Mouse (Mus musculus) testis, adult 2 months (tissue): Measurements from ENCODE around the gene Uevld. TPM values are rescaled to one million over a fixed set of nuclear protein-coding genes. Genes with fewer than 3 reads are reported as not detected.

Experiments used
- H3K27ac ChIP-seq: fragments of 200-500 bp; 2 replicates; pipeline ENCODE4 v1.5.1; 2012; ENCODE audit warnings: low read depth, low read length; ENCODE audit not compliant: control insufficient read depth, insufficient read depth
- H3K27me3 ChIP-seq: fragments of 200-500 bp; 2 replicates; pipeline ENCODE4 v1.6.1; 2012; ENCODE audit warnings: mild to moderate bottlenecking, low read length, moderate library complexity; ENCODE audit not compliant: control insufficient read depth, insufficient read depth
- H3K36me3 ChIP-seq: fragments of 200-500 bp; 2 replicates; pipeline ENCODE4 v1.6.1; 2012; ENCODE audit warnings: mild to moderate bottlenecking, low read length; ENCODE audit not compliant: control insufficient read depth, insufficient read depth
- H3K4me1 ChIP-seq: fragments of 200-500 bp; 2 replicates; pipeline ENCODE4 v1.6.1; 2012; ENCODE audit warnings: low read length; ENCODE audit not compliant: control insufficient read depth, insufficient read depth
- H3K4me3 ChIP-seq: fragments of 200-500 bp; 2 replicates; pipeline ENCODE4 v1.5.1; 2012; ENCODE audit warnings: low read depth, mild to moderate bottlenecking, low read length, moderate library complexity, mixed read lengths; ENCODE audit not compliant: control insufficient read depth
- CTCF ChIP-seq: fragments of 200-500 bp; IDR thresholded peaks from 2 replicates; pipeline ENCODE4 v1.5.1; 2012; ENCODE audit warnings: low read depth, mild to moderate bottlenecking, inconsistent platforms, low read length, moderate library complexity; ENCODE audit not compliant: control insufficient read depth, insufficient read depth, insufficient replicate concordance
- POLR2A ChIP-seq: fragments of 200-500 bp; IDR thresholded peaks from 2 replicates; pipeline ENCODE4 v1.6.1; 2012; ENCODE audit warnings: low read depth, mild to moderate bottlenecking, inconsistent platforms, low read length, moderate library complexity; ENCODE audit not compliant: control insufficient read depth
- polyA plus RNA-seq: library from polyadenylated mRNA; depleted of rRNA; stranded (reverse); fragments of >200 nt; gene quantifications from 2 replicates; pipeline ENCODE4 v1.2.3, GENCODE M21; 2012

The Uevld gene
- polyA plus RNA-seq, 1 experiment, result 2.9 TPM

- TF ChIP-seq CTCF, result no peak
- no peaks in the 10 kb centered on the region for H3K36me3 ChIP-seq
- H3K4me3 ChIP-seq, result no peak overlapping the region
- peaks cover 4% of the 10 kb centered on the region; the same call in 1 of the 2 replicates for H3K4me1 ChIP-seq
- H3K27me3 ChIP-seq, result no peaks in the 10 kb centered on the region
- no peak overlapping the region for H3K27ac ChIP-seq
Measured at GRCm38 (mm10) chr7:46922075-46922474, 36.3 kb downstream of the Uevld start.

DNA sequence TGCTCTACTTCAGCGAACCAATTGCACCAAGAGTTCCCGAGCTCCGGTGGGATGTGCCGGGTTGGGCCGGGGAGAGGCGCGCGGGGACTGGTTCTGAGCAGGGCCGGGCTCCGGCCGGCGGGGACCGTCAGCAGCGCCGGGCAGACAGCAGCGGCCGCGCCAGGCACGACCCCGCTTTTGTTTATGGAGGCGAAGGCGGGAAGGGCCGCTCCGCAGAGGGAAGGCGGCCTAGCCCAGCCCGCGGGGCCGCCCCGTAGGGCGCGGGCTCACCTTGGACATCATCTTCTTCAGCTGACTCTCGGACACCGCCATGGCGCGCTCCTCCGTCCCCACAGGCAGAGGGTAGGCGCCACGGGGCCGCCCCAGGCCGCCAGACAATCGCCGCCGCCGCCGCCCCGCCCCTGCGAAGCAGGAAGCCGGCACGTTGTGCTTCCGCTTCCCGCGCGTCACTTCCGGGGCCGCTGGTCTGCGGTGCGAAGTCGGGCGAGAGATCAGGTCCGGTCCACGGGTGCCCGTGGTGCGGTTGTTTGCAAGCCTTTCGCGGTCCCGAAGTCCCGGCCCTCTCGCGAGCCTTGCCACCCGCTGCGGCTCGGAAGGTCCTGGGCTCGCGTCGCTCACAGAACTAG is 38.7 kb downstream of the Uevld start, which contains the start of gene Tsg101:
TSS of gene Tsg101 (minus strand) at position 419 of the 626 bp plus-strand sequence.
- peak within 1 kb of the TSS; percentile 98 for H3K27ac ChIP-seq
- H3K4me1 ChIP-seq, result peaks cover 4% of the 10 kb centered on the region; the same call in 1 of the 2 replicates
- TF ChIP-seq POLR2A, result peak; percentile 94
- no peak for TF ChIP-seq CTCF
- peak within 1 kb of the TSS; percentile 100 for H3K4me3 ChIP-seq
- H3K36me3 ChIP-seq, result no peaks in the 10 kb centered on the region
- no peaks in the 10 kb centered on the region for H3K27me3 ChIP-seq

- peak overlapping the region; percentile 42; the same call in 1 of the 2 replicates for H3K27ac ChIP-seq
- H3K4me1 ChIP-seq, result peaks cover 4% of the 10 kb centered on the region; the same call in 1 of the 2 replicates
- H3K27me3 ChIP-seq, result no peaks in the 10 kb centered on the region
- no peak for TF ChIP-seq CTCF
- no peak for TF ChIP-seq POLR2A
- H3K36me3 ChIP-seq, result no peaks in the 10 kb centered on the region
- H3K4me3 ChIP-seq, result peak overlapping the region; percentile 100
Measured at GRCm38 (mm10) chr7:46918678-46919371, 39.5 kb downstream of the Uevld start.

DNA sequence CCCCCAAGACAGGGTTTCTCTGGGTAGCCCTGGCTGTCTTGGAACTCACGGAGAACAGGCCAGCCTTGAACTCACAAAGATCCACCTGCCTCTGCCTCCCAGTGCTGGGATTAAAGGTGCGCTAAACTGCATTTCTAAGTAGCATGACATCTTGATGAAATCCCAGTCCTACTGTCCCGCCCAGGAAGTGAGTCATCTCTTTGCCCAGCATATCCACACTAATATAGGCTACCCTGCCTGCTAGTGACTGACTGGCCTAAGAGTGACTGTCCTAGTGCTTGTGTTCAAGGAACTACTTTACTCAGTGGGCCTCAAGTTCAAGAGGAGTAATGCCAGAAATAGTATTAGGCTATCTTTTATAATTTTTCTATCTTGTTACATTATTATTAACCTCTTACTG is 42.0 kb downstream of the Uevld start:
- no peaks in the 10 kb centered on the region for H3K27me3 ChIP-seq
- no peaks in the 10 kb centered on the region for H3K36me3 ChIP-seq
- H3K27ac ChIP-seq, result no peak overlapping the region
- no peak overlapping the region for H3K4me3 ChIP-seq
- H3K4me1 ChIP-seq, result peaks cover 4% of the 10 kb centered on the region; the same call in 1 of the 2 replicates
- TF ChIP-seq POLR2A, result no peak
- no peak for TF ChIP-seq CTCF

- Histone ChIP-seq H3K27ac (no peak overlapping the region), H3K27me3 (no peaks in the 10 kb centered on the region), H3K4me3 (no peak overlapping the region), H3K4me1 (no peaks in the 10 kb centered on the region), H3K36me3 (no peaks in the 10 kb centered on the region; the same call in none of the 2 replicates)
- no peak for TF ChIP-seq CTCF
- TF ChIP-seq POLR2A, result no peak
Measured at GRCm38 (mm10) chr7:46911250-46911649, 47.1 kb downstream of the Uevld start.

- no peaks in the 10 kb centered on the region for H3K4me1 ChIP-seq
- H3K36me3 ChIP-seq, result peaks cover 2% of the 10 kb centered on the region
- no peak overlapping the region for H3K27ac ChIP-seq
Measured at GRCm38 (mm10) chr7:46899343-46899742, 59.0 kb downstream of the Uevld start.

DNA sequence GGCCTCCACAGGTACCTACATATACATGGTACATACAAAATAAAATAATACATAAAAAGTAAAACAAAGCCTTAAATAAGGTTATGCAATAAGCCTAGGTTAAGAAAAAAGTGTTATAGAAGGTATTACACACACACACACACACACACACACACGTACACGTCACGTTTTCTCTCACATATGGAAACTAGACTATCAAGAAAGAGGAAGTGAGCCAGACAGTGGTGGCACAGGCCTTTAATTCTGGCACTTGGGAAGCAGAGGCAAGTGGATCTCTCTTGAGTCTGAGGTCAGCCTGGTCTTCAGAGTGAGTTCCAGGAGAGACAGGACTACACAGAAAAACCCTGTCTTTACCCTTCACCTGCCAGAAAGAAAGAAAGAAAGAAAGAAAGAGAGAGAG is 62.8 kb downstream of the Uevld start:
- no peaks in the 10 kb centered on the region for H3K4me1 ChIP-seq
- no peak overlapping the region for H3K27ac ChIP-seq
- no peak overlapping the region for H3K4me3 ChIP-seq
- no peaks in the 10 kb centered on the region for H3K27me3 ChIP-seq
- TF ChIP-seq CTCF (no peak), POLR2A (no peak)
- H3K36me3 ChIP-seq, result peaks cover 2% of the 10 kb centered on the region

More at GRCm38 (mm10) chr7:46899343-46899742, 59.0 kb downstream of the Uevld start:
- TF ChIP-seq POLR2A (no peak), CTCF (no peak)
- Histone ChIP-seq H3K4me3 (no peak overlapping the region), H3K27me3 (no peaks in the 10 kb centered on the region)
